Mouse (Mus musculus): ENCODE measurements around the gene Il31ra.
A peak's percentile ranks its signal among the peaks of the same experiment; 100 is the strongest.

Il31ra gene

DNA sequence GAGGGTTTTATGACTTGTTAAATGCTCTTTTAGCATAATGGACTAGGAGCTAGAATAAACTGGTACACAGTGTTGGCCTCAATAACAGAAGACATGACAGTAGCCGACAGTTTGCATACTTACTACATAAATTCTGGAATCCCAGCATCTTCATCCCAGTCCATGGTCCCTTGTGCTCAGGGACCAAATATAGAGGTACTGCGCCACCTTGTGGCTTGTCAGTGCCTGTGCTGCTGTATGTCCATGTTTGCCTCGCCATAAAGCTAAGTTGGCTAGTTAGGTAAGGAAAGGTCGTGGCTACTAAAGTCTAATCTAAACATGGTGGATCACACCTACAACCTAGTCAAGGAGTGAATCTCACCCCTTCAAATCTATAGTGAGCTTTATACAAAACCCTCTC is 84.7 kb downstream of the Il31ra start:
- peak; percentile 64 for DNase-seq (ENCODE audit: extremely low spot score, low spot score)

DNA sequence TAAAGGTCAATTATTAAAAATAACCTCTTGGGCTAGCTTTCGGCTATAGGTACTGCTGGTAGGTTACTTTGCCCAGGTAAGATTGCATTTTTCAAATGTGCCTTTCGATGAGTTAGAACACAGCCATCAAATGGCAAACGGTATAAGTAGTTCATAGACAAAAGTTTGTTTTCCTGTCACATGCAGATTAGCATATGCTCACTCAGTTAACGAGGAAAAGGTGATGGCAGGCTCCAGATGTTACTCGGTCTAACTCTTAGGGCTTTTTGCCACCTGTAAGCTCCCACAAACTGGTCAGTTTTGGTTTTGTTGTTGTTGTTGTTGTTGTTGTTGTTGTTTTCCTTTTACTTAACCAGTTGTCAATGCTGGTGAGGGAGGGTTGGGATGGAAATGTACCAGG is 85.7 kb downstream of the Il31ra start:
- no peak for DNase-seq (ENCODE audit: extremely low spot score, low spot score)

DNA sequence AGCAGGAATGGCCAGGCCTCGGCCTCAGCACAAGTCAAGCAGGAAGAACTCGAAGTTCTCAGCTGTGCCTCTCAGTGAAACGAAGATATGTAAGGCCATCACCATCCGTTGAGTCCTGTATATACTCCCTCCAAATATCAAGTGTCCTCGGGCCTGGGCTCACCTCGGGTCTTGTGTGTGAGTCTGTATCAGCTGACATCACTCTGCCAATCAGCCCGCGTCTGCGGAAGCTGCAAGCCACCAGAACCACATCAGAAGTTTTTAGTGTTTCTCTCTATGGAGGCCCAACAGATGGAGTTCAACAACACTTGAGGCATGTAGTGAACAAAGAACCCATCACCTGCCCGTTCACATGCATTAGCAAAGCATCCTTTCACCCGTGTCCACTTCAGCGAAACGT is 86.5 kb downstream of the Il31ra start:
- no peak for DNase-seq (ENCODE audit: extremely low spot score, low spot score)

DNA sequence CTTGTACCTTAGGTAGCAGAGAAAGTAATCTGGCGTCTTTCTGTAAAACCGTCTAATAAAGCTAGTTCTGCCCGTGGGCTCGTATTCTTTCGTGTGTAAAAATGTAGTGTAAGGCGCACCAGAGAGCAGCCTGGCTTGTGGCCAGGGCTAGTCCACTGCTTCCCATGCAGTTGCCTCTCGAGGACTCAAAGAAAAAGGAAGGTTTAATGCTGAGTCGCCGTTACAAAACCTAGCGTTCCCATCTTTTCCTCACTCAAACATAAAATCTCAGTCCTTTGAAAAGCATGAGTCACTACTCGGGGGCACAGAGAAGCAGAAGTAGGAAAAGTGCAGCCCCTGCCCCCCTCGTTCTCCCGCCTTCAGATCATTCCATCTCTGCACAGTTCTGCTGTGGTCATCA is 87.4 kb downstream of the Il31ra start:
- no peak for DNase-seq (ENCODE audit: extremely low spot score, low spot score)

DNA sequence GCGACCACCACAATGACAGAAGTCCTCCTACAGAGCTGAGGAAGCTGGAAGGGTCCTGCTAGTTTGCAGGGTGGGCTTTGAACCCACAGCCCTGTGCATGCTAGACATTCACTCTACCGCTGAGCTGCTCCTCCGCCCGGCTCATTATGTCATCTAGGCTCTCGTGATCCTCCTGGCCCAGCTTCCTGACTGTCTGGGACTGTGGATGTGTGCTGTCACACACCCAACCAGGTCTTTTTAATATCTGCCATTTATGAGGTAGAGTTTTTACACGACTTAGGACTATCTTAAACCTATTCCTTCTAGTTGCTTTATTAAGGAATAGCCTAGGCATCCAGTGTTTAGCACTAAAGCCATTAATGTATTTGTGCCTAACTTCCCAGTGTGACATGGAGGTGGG is 88.7 kb downstream of the Il31ra start:
- no peak for DNase-seq (ENCODE audit: extremely low spot score, low spot score)

DNA sequence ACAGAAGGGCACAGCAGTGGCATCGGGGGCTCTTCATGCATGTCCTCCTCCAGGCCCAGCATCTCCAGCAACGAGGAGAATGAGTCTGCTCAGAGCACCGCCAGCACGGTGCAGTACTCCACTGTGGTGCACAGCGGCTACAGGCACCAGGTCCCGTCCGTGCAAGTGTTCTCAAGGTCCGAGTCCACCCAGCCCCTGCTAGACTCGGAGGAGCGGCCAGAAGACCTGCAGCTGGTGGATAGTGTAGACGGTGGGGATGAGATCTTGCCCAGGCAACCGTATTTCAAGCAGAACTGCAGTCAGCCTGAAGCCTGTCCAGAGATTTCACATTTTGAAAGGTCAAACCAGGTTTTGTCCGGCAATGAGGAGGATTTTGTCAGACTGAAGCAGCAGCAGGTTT is 90.3 kb downstream of the Il31ra start:
- DNase-seq (ENCODE audit: extremely low spot score, low spot score) = no peak

DNA sequence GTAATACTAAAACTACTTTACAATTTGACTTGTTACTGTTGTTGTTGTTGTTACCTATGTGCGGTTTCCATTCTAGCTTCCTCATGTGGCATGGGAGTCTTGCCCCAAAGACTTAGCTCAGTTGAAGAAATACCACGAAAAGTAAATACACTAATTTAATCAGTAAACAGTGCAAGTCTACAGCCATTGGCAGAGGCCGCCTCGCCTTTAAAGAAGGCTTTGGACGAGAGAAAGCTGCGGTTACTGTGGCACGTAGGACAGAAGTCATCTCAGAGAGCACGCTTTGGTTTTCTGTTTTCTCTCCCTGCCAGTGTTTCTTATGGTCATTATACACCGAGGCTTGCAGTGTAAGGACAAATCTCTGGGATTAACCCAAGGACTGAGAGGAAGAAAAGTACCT is 93.7 kb downstream of the Il31ra start:
- DNase-seq (ENCODE audit: extremely low spot score, low spot score) = no peak

DNA sequence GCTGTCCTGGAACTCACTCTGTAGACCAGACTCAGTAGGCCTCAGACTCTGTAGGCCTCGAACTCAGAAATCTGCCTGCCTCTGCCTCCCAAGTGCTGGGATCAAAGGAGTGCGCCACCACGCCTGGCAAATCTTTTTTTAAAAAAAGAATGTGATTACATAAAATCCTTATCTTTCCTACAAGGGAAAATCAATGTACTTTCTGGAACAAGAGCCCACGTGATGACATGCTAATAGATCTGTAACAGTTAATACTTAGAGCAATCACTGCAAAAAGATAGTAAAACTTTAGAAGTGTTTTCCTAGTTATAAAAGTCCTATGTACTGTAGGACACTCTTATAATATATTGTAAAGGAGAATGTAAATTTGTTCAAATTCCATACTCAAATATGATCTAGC is 94.1 kb downstream of the Il31ra start:
- no peak for DNase-seq (ENCODE audit: extremely low spot score, low spot score)

DNA sequence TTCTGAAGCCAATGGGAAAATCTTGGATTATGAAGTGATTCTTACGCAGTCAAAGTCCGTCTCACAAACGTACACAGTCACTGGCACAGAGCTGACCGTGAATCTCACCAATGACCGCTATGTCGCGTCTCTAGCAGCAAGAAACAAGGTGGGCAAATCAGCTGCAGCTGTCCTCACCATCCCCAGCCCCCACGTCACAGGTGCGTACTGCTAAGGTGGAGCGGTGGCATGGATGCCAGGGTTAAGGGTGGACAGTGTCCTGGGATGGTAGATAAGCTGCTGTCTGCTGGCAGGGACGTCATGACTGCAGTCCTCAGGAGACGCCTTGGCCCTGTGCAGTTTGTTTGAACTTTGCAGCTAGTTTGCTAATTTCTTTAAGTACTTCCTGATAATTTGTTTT is 99.6 kb downstream of the Il31ra start:
- DNase-seq (ENCODE audit: extremely low spot score, low spot score) = no peak

DNA sequence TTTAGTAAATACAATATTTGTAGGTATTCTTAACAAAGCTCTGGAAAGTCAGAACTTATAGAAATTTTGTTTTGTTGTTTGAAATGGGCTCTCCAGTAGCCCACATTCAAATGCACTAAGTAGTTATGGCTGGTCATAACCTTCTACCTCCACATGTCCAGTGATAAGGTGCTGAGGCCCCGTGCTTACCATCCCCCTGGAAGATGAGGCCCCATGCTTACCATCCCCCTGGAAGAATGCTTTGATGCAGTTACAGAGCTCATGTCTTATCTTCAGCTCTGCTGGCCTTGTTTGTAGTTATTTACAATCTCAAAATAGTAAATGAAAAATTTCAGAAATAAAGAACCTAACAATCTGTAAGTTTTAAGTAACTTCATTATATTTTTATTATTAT is 101.9 kb downstream of the Il31ra start:
- no peak for DNase-seq (ENCODE audit: extremely low spot score, low spot score)

DNA sequence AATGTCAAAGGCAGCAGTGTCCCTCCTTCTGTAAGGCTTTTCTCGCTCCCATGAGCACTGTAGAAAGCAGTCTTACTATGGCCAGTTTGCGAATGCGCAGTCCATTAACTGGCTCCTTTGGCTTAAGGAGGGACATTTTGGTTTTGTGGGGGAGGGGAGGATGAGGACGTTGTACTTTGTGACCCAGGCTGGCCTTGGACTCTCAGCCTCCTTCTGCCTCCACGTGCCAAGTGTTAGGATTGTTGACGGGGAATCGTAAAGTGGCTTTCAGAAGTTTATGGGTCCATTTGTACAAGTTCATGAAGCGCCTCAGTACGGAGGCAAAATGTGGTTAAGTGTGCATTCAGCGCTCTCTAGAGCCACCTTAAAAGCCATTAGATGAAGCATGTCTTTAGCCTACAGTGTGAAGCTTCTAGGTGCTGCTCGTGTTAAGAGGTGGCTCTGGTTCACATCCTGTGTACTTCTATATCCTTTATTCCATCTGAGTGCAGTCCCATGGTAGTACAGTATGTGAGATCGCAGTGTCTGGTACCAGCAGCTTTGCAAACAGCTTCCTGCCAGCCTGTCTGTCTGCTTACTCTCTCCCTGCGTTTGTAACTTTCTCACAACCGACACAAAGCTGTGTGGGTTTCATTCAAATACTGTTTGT is 102.4 kb downstream of the Il31ra start:
- DNase-seq (ENCODE audit: extremely low spot score, low spot score) = no peak

DNA sequence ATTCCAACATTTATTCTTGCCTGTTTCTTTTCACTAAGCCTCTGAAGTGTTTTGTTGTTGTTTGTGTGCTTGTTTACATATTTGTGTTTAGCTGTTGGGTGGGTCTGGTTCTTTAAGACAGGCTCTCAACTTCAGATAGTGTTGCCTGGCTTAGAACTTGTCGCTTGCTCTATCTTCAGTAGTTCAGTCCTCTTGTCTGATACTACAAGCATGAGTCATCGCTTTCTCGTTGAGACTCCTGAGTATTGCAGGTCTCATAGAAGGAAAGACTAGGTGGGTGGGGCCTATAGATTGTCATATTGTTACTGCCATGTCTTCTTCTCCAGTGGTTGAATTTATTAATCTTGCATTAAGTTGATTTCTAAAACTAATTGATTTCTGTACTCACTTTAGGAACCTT is 104.1 kb downstream of the Il31ra start:
- no peak for DNase-seq (ENCODE audit: extremely low spot score, low spot score)

DNA sequence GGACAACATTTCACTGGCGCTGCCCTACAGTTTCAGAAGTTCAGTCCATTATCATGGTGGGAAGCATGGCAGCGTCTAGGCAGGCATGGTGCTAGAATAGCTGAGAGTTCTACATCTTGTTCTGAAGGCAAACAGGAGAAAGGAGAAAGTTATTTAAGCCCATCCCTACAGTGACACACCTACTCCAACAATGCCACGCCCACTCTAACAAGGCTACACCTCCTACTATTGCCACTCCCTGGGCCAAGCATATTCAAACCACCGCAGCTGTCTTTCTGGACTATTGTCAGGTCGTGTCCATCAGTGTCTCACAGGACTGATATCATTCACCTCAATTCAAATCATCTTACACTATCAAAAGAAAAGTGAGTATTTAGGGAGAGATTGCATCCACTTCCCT is 107.5 kb downstream of the Il31ra start:
- DNase-seq (ENCODE audit: extremely low spot score, low spot score) = no peak

DNA sequence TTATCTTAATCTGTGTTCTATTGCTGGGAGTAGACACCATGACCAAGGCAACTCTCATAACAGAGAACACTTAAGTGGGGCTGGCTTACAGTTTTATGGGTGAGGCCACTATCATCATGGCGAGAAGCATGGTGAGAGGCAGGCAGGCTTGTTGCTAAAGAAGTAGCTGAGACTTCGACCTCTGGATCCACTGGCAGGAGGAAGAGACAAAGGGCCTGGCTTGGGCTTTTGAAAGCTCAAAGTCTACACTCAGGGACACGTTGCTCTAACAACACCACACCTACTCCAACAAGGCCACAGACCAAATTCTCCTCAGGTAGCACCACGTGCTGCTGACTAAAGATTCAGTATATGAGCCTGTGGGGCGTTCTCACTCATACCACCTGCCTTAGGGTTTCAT is 107.9 kb downstream of the Il31ra start:
- no peak for DNase-seq (ENCODE audit: extremely low spot score, low spot score)

DNA sequence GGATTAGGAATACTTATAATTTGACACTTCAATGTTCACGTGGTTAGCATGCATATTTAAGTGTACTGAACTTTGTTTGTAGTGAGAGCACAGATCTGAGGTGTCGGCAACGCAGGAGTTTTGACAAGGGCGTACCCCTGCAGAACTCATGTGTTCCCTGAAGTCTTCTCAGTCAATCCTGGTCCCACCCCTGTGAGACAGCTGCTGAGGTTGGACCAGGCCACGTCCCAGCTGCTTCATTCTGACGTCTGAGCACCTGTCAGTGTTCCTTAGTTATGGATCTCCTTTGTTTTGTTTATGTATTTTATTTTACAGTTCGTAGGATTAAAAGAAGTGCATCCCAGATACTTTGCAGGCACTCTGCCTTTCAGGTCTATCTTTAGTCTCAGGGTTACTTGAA is 111.1 kb downstream of the Il31ra start:
- no peak for DNase-seq (ENCODE audit: extremely low spot score, low spot score)

DNA sequence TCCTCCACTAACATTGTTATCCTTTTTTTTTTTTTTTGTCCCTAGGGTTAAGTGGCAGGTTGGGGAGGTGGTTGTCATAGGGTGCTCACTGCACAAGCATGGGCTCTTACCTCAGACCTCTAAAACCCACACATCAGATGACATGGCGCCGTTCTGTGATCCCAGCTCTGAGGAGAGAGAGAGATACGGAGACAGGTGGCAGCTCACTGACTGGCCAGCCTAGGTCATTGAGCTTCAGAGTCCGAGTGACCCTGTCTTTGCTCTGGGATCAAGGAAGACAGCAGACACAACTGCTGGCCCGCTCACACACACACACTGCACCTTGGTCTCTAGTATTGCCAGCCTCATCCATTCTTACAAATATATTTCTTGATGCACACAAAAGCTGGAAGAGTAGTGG is 111.6 kb downstream of the Il31ra start:
- no peak for DNase-seq (ENCODE audit: extremely low spot score, low spot score)

DNA sequence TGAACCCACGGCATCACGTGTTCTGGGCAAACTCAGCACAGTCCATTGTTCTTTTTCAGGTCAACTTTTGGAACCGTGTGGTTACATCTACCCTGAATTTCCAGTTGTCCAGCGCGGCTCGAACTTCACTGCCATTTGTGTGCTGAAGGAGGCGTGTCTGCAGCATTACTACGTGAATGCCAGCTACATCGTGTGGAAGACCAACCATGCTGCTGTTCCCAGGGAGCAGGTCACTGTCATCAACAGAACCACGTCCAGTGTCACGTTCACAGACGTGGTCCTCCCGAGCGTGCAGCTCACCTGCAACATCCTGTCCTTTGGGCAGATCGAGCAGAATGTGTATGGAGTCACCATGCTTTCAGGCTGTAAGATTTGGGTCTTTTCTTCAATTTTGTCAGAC is 114.2 kb downstream of the Il31ra start:
- no peak for DNase-seq (ENCODE audit: extremely low spot score, low spot score)

DNA sequence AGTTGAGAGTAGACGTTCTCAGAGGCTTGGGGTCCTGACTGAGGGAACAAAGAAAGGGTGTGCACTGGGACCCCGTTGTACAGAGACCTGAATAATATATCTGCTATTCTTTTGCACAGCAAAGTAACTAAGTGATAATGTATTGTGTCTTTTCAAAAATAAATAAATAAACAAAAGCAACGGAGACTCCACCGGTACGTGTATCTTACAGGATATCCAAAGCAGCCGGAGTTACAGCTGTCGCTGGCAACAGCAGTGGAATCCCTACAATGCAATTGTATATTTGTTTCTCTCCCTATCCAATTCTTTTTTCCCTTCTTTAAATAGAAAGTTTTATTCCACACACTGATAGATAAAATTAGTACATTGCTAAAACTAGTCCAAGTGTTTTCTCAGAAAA is 115.1 kb downstream of the Il31ra start:
- no peak for DNase-seq (ENCODE audit: extremely low spot score, low spot score)

DNA sequence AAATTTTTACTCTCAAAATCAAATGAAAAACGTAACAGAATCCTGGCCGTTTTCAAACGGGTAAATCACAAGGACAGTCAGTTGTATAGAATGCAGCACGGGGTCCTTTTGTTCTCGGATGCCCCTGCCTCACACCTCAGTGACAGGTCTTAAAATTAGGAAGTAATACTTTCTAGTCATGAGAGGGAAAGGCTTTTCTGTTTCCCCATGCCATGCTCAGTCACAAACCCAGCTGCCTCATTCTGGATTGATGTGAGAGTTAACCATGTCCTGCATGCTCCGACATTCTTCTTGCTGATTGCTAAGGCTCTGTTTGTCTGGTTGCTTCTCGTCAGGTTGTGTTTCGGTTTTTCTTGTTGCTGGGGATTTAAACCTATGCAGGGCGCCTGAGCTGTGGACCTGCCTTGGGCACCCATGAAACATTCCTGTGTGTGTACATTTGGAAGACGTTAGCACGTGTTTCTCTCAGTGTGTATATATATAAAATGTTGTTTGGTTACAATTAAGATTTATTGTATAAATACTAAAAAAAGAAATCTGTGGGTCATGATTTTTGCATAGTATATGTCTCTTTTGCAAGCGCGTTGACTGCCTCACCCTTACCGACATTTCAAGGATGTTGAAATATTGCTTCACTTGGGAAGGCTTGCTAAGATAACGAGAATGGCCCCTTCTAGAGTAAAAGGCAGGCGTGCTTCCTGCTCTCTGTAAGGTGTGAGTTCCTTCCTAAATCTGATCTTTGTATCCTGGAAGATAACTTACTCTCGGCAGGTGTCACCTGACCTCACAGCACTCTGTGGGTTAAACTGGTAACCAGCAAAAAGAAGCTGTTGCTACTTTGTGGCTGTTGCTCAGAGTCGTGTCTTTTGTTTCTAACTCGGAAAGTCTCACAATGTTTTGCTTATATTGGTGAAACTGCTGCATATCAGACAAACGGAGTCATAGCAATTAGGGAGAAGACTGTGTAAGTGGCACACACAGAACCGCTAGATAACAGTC is 120.1 kb downstream of the Il31ra start:
- DNase-seq (ENCODE audit: extremely low spot score, low spot score) = no peak

DNA sequence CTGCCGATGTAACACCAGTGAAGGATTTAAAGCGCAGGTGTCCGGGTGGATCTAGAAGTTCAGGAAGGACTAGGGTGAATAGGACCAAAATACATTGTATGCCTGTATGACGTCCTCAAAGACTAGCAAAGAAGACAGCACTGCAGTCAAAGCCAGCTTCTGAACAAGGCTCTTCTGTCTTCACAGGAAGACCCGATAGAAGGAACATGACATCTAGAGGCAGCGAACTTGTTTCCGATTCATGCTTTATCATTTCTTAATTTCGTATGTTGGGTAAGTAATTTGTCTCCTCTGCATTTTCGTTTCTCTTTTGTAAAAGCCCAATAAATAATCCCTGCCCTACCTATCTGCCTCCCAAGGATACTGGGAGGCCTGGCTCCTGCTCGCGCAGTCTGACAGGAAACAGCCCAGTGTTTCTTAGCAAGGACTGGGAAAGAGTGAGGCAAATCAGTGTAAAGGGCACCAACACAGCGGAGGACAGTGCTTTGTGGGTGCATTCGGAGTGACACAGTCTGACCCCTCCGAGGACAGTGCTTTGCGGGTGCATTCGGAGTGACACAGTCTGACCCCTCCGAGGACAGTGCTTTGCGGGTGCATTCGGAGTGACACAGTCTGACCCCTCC is 121.6 kb downstream of the Il31ra start:
- no peak for DNase-seq (ENCODE audit: extremely low spot score, low spot score)

DNA sequence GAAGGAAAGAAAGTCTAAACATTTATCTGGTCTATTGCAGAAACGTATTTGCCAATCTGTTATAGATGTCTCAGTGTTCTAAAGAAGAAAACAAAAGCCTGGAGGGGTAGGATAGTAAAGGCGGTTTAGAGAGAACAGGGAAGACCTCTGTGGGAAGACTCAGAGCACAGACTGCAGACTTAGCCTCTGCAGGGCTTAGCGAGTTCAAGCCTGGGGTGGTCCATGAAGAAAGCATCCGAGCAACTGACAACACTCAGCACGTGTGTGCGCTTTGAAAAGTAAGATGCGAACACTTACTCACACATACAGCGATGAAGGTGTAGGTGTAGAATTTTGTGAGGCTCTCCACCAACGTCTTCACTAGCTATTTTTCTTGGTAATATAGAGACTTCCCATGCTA is 123.0 kb downstream of the Il31ra start:
- DNase-seq (ENCODE audit: extremely low spot score, low spot score) = no peak

All from neural tube, embryonic 10.5 days (tissue).